Mouse (Mus musculus) adrenal gland, postnatal 14 days (tissue): Measurements from ENCODE around the gene Gm44805. TPM values are rescaled to one million over a fixed set of nuclear protein-coding genes. Genes with fewer than 3 reads are reported as not detected.

Experiments used
- DNase-seq: peaks from one replicate; pipeline ENCODE4 v3.0.0; 2021; ENCODE audit warnings: mixed read lengths
- long read RNA-seq, 2 experiments: library from polyadenylated mRNA; stranded (forward); transcript quantifications; one replicate each; pipeline ENCODE4 v2.0.0; 2021
- total RNA-seq: library from RNA; stranded (reverse); gene quantifications from 2 replicates; pipeline ENCODE4 v1.2.3, GENCODE M21; 2021

Gene Gm44805
- 1.7 and 2.6 TPM in 2 replicates for total RNA-seq
- long read RNA-seq, experiment 1, partial matches to known transcripts: 0 of 5 reads
- long read RNA-seq, experiment 1, other reads (novel, unspliced or antisense): 2 of 5 reads
- long read RNA-seq, experiment 2, partial matches to known transcripts: 3 of 4 reads
- long read RNA-seq, experiment 2, other reads (novel, unspliced or antisense): 0 of 4 reads

DNA sequence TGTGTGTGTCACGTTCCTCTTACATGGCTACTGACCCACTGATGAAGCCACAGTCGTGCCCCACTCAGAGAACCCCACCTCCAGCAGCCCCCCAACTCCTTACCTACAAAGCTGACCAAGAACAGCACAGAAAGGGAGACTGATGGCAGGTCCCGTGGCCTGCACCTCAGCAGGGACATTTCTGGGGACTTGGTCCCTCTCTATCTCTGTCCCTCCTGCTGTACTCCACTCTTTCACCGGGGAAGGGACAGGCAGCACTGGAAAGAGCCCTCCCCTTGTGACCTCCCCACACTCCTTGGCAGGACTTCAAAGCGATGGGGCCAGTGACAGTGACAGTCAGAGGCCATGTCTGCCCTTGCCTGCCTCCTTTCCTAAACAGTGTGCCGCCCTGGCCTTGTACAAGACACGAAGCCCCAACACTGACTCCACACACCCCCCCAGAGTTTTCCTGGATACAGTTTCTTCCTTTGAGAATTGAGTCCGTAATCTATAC lies at the start of gene Gm44805, which contains the start of gene Apoc4:
Gm44805 (minus strand) TSS at position 222 of the 493 bp plus-strand sequence.
Apoc4 (minus strand) TSS at position 278 of the 493 bp plus-strand sequence.
- peak; percentile 92 for DNase-seq

DNA sequence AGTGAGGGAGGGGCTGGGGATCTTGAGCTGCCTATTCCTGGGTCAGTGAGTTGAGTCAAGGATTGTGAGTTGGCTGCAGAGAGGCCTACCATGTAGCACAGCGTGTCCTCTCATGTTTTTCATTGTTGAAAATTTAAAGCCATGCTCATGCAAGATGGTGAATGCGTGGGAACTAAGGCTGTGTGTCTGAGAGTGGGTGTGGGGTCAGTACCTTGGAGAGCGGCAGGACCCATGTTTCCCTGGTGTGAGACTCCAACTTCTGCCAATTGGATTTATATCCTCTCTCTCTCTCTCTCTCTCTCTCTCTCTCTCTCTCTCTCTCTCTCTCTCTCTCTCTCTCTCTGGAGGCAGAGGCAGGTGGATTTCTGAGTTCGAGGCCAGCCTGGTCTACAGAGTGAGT lies 45.3 kb upstream of the Gm44805 start:
- no peak for DNase-seq

DNA sequence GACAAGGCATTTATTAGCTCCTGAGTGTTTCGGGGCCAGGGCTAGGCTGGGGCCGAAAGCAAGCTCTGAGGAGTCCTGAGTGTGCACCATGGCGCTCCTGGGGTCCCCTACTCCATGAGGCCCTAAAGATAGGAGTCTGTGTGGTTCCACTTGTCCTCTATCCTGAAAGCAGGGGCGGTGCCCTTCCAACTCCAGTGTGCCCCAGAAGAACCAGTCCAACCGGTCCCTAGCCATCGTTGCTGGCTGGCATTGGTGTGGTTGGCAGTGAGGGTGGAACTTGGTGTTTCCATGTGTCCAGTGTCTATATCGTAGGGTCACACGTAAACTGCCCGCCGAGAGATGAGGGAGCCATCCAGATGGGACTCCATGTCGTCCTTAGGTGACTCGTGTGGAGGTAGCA lies 42.9 kb upstream of the Gm44805 start:
- DNase-seq: no peak

DNA sequence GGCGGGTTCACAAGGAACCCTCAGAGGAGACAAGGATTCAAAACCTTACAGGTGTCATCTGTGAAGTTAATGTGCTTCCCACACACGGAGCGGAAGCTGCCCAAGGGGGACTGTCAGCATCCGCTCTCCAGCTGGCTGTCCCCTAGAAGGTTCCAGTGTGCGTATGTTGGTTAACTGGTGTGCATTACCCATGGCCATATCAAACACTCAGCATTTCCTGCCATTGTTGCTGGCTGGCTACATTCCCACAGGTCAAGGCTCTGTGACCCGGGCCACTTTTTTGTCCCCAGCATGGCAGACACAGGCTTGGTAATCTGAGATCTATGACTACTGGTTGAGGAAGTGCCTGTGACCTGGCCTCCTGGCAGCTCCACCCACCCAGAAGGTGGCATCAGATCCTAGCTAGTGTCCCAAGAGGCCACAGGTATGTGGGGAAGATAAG lies 41.6 kb upstream of the Gm44805 start:
- DNase-seq: peak; percentile 70

DNA sequence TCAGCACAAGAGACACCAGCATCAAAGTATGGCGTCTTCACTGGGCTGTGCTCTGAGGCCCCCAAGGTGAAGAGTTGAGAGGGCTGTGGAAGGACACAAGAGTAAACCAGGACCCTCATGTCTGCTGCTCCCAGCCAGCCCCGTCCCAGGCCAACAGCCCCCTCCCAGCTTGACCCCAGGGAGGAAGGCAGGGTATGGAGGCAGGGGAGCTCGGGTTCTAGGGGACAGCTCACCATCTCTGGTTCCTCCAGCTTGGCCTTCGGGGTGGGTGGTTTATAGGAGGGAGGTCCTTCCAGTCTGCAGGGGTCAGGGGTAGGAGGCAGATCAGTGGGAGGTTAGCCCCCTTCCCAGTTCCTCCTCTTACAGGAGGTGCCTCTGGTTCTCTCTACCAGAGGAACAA lies 38.0 kb upstream of the Gm44805 start:
- DNase-seq: no peak

DNA sequence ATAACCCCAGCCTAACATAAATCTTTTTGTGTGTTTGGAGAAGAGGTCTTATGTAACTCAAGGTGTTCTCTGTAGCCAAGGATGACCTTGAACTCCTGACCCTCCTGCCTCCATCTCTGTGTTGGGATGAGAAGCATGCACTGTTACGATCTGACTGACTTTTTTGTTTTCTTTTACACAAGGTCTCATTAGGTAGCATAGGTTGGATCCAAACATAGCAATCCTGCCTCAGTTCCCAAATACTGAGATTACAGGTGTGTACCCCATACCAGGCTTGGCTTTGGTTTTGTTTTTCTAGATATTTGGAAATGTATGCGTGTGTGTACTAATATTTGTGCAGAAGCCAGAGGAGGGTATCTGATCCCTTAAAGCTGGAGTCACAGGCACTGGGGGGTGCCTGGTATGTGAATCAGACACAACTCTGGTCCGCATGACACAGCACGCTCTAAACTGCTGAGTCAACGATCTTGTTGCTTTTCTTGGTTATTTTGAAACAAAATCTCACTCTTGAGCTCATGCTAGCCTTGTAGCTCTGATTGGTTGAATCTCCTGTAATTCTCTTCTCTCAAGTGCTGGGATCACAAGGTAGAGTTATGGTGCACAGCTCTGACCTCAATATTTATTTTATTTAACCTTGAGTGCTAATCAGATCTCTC lies 37.2 kb upstream of the Gm44805 start:
- no peak for DNase-seq

DNA sequence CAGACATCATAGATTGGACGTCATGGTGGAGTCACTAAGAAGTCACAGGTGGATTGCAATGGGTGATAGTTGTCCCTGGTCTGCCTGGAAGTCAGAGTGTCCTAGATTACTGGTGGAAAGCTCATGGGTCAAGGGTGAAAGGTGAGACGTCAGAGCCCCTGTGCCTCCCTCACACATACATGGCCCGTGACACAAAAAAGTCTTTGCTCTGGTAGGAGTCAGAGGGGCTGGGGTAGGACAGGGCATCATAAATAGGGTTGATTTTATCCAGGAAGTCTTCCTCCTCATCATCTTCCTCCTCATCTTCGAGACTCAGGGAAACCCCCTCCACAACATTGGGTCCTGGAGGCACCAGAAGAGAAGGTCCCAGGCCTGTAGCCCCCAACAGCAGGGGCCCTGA lies 36.1 kb upstream of the Gm44805 start:
- no peak for DNase-seq

DNA sequence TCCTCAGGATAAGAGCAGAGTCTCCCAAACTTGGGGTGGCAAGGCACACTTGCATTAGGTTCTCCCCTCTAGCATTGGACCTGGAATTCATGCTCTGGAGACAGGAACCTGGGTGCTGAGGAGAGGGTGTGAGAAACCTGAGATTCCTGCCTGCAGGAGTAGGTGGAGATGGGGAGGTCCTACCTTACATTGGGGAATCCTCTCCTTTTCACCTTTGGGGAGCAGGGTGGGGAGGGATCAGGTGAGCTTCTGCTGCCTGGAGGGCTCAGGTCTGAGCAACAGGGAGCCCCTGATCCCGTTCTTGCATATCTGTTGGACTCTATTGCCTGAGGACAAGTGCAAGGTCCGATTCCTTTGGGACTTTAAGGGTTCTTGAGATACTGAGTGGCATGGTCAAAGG lies 35.6 kb upstream of the Gm44805 start:
- DNase-seq: no peak

DNA sequence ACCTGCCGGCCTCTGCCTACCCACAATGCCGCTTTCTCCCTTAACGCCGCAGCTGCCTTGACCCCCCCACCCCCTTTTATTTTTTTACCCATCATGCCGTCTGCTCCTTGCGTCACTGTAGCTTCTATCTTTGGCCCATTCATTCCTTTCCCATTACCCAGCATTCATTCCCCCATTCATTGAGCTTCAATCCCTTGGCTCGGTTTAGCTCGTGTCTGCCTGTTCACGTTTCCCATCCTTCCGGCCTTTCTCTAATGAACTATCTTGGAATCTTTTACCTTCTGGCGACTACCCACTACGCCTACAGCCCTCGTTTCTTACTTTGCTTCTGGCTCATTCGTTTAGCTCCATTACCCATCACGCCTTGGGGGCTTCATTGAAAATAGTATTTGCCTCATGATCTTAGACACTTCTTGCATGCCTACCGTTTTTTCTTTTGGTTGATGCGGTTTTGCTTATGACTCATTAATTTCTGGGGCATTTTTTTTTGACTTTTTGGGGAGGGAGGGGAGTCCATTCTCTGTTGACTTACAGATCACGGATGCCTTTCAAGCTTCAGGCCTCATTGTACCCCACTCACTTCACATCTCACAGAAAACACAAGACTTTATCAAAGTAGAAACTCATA lies 34.9 kb upstream of the Gm44805 start:
- no peak for DNase-seq

DNA sequence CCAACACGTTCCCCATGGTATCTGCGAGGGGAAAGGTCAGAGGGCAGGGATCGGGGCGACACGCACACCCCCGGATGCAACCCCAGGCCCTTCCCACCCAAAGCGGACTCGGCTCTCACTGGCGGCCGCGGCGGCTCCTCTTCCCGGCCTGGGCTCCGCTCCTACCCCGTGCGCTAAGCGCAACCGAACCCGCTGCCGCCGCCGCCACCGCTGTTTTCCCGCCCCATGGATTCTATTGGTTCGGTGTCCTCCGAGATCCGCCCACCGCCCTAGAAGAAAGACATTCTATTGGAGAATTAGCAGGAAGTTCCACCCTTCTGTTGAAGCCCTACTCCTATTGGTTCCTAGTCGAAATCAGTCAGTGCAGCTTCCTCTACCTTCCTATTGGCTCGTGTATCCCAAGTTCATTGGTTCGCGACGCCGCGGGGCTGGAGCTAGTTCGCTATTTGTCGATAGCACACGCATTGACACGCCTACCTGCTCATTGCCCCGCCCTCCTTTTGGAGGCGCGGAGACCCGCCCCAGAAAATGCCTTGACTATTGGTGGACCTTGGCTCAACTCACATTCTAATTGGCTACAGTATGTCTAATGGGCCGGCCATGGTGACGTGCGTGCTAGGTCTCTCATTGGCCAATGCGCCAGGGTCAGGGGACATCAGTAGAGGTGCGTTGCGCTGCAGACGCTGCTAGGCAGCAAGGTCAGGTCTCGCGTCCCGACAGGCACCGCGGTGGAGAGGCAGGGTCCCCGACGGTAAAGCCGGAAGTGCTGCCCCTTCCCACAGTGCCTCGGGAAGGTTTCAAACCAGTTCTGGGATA lies 34.2 kb upstream of the Gm44805 start, which contains the start of gene Tomm40:
Tomm40 (minus strand) TSS at position 200 of the 816 bp plus-strand sequence.
- peak; percentile 98 for DNase-seq

DNA sequence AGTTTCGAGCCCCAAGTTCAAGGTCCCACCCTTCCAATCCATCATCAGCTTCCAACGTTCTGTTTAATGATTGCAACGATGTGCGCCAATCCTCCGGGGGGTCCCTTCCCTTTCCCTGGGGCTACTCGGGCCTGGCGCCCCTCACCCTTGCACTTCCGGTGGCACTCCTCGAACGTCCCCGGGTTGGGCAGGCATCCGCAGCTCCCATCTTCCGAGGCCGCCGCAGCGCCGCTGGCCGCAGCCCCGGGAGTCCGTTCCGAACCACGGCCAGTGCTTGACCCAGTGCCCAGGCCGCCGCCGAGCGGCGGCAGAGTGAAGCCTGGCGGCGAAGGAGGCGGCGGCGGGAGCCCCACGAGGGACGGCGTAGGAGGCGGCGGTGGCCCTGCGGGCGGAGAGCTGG lies 33.6 kb upstream of the Gm44805 start:
- DNase-seq: no peak

DNA sequence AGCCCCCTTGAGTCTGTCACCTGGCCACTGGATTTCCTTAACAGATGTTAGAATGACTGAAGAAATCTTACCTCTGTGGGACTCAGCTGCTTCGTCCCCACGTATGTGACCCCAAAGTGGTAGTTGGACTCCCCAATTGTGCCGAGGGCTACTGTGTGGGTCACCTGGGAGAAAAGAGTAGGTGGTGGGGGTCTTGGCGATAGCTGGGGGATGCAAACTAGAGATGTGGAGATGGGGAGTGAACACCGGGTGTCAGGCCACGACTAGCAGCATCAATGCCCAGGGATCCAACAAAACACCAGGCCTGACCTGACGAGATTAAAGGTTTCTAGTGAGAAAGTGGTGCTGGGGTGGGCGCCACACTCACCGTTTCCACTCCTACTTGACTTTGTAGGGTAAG lies 32.4 kb upstream of the Gm44805 start:
- no peak for DNase-seq

DNA sequence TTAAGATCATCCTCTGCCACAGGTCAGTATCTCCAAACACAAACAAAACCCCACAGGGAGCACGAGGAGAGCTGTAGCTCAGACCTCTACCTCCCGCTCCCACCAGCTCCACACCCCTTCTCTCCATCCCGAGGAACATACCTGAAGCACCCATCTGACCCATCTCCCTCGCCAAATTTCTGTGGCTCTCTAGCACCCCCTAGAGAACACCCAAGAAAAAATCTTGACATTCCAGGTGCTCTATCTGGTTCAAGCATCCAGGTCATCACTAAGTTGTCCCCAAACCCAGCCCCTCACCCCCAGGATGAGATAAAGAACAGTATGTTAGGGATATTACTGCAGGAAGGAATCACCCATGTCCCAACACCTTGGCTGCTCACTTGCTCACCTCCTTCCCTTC lies 32.0 kb upstream of the Gm44805 start:
- DNase-seq: no peak

DNA sequence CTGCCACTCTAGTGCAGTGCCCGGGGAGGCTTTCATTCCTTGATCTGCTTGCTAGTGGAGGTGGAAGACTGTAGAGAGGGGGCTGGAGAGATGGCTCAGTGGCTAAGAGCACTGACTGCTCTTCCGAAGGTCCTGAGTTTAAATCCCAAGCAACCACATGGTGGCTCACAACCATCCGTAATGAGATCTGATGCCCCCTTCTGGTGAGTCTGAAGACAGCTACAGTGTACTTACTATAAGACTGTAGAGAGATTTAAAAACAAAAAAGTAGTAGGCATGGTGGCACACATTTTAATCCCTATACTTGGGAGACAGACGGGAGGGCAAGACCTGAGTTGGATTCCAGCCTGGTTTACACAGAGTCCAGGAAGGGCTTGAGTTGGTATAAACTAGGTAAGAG lies 31.2 kb upstream of the Gm44805 start:
- no peak for DNase-seq

DNA sequence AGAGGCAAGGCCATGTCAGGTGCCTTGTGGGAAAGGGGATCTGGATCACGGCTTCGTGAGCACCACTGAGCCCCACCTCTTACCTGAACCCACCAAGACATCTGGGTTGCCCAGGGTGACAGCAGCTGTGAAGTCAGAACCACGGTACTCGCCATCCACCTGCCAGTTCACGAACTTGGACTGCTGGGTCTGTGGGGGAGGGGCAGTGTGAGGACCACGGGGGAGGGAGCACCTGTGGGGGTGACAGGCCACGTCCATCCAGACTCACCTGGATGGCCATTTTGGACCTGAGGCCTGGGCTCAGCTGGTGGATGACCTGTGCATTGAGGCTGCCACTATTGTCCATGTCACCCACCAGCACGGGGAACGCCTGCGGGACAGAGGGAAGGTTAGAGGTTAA lies 29.4 kb upstream of the Gm44805 start:
- no peak for DNase-seq

DNA sequence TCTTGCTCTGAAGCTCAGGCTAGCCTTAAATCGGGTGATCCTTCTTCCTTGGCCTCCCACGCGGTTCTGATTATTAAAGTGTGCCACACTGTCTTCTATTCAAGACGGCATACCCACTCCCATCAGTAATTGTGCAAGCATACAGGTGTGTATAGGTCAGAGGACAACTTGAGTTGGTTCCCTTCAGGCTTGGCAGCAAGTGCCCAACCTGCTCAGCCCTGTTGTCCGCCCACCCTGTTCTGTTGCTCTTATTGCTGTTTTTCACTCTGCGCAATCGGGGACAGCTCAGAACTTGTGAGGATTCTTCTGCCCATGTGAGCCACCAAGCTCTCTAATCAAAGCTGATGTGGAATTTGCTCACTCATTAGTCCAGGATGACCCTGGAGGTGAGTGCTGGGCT lies 24.0 kb upstream of the Gm44805 start:
- no peak for DNase-seq

DNA sequence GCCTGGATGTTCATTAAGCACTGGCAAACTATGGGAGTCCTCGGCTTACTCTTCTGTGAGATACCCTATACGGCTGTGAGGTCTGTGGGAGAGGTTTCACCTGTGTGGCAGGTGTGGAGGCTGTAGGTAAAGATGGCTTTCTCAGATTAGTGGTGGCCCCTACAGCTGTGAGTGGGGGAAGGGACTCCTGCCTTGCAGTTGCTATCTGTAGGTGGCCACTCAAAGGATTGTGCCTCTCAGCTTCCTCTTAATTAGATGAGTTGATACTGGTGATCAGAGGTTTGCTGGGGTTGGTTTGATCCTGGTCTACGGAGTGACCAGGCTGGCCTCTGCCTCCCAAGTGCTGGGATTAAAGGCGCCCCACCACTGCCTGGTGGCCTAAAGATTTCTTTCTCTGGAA lies 23.3 kb upstream of the Gm44805 start:
- DNase-seq: no peak

DNA sequence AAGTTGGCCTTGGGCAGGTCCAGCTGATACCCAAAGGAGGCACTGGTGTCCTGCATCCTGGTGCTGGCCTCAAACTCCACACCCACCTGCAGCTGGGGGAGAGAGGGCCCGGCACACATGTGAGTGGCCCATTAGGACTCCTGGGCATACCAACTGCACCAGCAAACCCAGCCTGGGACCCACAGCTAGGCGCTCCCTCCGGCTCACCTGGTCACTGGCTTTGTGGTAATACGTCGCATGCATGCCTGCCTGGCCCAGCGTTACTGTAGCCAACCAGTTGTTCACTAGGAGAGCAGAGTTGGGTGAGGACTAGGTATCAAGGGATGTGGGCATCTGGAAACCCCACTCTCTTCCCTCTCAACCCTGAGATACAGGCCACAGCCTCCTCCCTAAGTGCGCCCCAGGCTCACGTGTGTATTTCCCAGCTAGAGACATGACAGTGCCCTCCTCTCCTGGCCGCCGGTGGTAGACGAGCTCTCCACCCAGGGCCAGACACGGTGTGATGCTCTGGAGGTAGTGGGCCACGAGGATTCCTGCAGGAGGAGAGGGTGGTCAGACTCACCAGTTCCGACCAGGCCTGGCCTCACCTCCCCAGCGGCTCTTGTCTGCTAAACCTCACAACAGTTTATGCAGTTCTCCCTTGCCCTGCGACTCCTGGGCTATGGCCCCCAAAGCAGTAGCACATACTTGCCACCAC lies 21.8 kb upstream of the Gm44805 start:
- no peak for DNase-seq

DNA sequence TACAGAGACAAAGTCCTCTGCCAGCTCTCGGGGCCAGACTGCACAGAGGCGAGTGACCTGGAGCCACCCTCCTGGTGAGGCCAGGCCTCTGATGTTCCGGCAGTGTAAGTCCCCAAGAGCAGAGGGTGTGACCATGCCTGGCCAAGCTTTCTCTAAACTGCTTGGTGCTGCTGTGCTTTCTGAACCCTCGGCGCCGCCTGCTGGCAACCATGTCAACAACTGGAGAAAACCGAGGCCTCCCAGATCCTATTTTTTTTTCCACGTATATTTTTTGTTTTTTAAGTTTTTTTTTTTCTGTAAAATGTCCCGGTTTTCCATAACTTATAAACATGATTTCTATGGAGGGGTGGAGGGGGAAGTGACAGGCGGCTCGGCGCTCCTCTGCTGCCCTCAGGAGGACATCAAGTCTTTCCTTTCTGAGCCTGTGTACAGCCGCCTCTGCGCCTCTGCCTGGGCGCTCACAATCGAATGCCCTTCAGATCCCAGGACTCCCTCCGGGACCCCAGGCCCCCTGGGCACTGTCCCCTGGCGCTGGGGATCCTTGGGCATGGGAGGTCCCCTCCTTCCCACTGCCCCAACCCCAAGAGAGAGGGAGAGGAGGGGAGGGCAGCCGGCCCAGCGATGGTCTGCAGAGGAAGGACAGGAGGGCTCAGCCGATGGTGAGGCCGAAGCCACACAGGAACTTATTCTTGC lies 20.0 kb upstream of the Gm44805 start:
- peak; percentile 88 for DNase-seq

DNA sequence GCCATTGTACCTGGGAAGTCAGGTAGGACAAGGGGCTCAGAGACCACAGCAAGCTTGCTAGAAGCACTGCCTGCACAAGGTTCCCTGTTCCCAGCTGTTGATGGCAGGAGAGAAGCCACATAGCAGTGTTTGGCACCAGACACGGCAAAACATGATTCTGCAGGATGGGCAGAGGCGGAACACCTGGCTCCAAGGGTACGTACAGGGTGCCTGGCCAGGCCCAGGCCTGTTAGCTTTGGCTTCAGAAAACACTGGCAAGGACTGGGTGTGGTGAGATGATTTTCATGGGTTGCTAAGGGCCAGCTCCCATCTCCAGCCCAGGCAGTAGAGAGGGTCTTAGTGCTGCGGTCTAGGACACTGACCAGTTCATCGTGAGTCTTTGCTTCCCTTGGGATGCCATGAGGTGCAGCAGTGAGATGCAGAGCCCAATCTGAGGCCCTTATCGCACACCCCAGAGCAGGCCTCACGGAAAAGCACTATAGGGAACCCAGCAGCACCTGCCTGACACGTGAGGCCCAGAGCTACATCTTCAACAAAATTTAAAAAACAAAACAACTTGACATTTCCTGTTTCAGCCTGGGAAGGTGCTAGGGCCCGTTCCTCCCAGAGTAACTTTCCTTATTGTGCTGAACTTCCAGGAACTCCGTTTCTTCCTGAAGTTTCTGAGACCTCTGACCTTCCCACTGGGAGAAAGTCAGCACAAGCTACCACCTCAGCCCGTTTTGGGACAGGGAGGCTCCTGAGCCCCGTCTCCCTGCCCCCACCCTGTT lies 19.3 kb upstream of the Gm44805 start:
- DNase-seq: no peak

DNA sequence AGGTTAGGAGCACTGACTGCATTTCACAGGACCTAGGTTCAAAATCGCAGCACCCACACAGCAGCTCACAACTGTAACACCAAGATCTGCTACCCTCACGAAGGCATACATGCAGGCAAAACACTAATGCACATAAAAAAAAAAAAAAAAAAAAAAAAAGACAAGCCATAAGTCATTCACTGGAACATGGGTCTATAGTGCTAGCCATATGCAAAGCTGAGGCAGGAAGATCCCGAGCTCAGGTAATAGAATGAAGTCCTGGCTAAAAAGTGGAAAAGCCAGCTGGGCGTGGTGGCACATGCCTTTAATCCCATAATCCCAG lies 18.6 kb upstream of the Gm44805 start:
- DNase-seq: no peak
